Mouse (Mus musculus): Measurements from ENCODE around the gene Slc25a28. TPM values are rescaled to one million over a fixed set of nuclear protein-coding genes. Genes with fewer than 3 reads are reported as not detected.
A peak's percentile ranks its signal among the peaks of the same experiment; 100 is the strongest.

Slc25a28 gene
- polyA plus RNA-seq (2012; rRNA removed), result 106 and 113 TPM in 2 replicates

- TF ChIP-seq POLR2A (IDR thresholded peaks at IDR 0.05; ENCODE audit: extremely low read depth, insufficient read depth, low read length), result peak; percentile 90
- peak; percentile 25; the same call in 1 of the 2 replicates for TF ChIP-seq CTCF (IDR thresholded peaks at IDR 0.05; ENCODE audit: extremely low read depth, insufficient read depth, low read length)
- Histone ChIP-seq H3K4me3 (ENCODE audit: insufficient read depth, low read length) (peak within 1 kb of the TSS; percentile 74), H3K27ac (ENCODE audit: insufficient read depth, low read length) (peak within 1 kb of the TSS; percentile 83), H3K4me1 (ENCODE audit: control insufficient read depth, insufficient read depth, low read length) (peaks cover 3% of the 10 kb centered on the region; the same call in 1 of the 2 replicates)
Observed at GRCm38 (mm10) chr19:43674730-43675524, at the start of gene Slc25a28. Slc25a28 (minus strand) TSS chr19:43674881.

GRCm38 (mm10) chr19:43724194-43724593 is 49.5 kb upstream of the Slc25a28 start:
- no peak for TF ChIP-seq CTCF (IDR thresholded peaks at IDR 0.05; ENCODE audit: extremely low read depth, insufficient read depth, low read length)
- no peak for TF ChIP-seq POLR2A (IDR thresholded peaks at IDR 0.05; ENCODE audit: extremely low read depth, insufficient read depth, low read length)
- no peak overlapping the region for H3K27ac ChIP-seq (ENCODE audit: insufficient read depth, low read length)
- peaks cover 2% of the 10 kb centered on the region; the same call in 1 of the 2 replicates for H3K4me1 ChIP-seq (ENCODE audit: control insufficient read depth, insufficient read depth, low read length)
- H3K4me3 ChIP-seq (ENCODE audit: insufficient read depth, low read length), result no peak overlapping the region

- no peak overlapping the region for H3K27ac ChIP-seq (ENCODE audit: insufficient read depth, low read length)
- peaks cover 2% of the 10 kb centered on the region; the same call in 1 of the 2 replicates for H3K4me1 ChIP-seq (ENCODE audit: control insufficient read depth, insufficient read depth, low read length)
- H3K4me3 ChIP-seq (ENCODE audit: insufficient read depth, low read length), result no peak overlapping the region
- TF ChIP-seq CTCF (IDR thresholded peaks at IDR 0.05; ENCODE audit: extremely low read depth, insufficient read depth, low read length), result no peak
- no peak for TF ChIP-seq POLR2A (IDR thresholded peaks at IDR 0.05; ENCODE audit: extremely low read depth, insufficient read depth, low read length)
Observed at GRCm38 (mm10) chr19:43723501-43723900, 48.8 kb upstream of the Slc25a28 start.

GRCm38 (mm10) chr19:43722891-43723290 is 48.2 kb upstream of the Slc25a28 start:
- H3K27ac ChIP-seq (ENCODE audit: insufficient read depth, low read length), result no peak overlapping the region
- H3K4me1 ChIP-seq (ENCODE audit: control insufficient read depth, insufficient read depth, low read length), result peaks cover 2% of the 10 kb centered on the region; the same call in 1 of the 2 replicates
- TF ChIP-seq POLR2A (IDR thresholded peaks at IDR 0.05; ENCODE audit: extremely low read depth, insufficient read depth, low read length), result no peak
- TF ChIP-seq CTCF (IDR thresholded peaks at IDR 0.05; ENCODE audit: extremely low read depth, insufficient read depth, low read length), result no peak
- no peak overlapping the region for H3K4me3 ChIP-seq (ENCODE audit: insufficient read depth, low read length)

GRCm38 (mm10) chr19:43720061-43720460 is 45.4 kb upstream of the Slc25a28 start:
- Histone ChIP-seq H3K4me1 (ENCODE audit: control insufficient read depth, insufficient read depth, low read length) (peaks cover 2% of the 10 kb centered on the region; the same call in 1 of the 2 replicates), H3K4me3 (ENCODE audit: insufficient read depth, low read length) (no peak overlapping the region), H3K27ac (ENCODE audit: insufficient read depth, low read length) (no peak overlapping the region)
- TF ChIP-seq CTCF (IDR thresholded peaks at IDR 0.05; ENCODE audit: extremely low read depth, insufficient read depth, low read length) (no peak), POLR2A (IDR thresholded peaks at IDR 0.05; ENCODE audit: extremely low read depth, insufficient read depth, low read length) (no peak)

- Histone ChIP-seq H3K4me3 (ENCODE audit: insufficient read depth, low read length) (no peak overlapping the region), H3K4me1 (ENCODE audit: control insufficient read depth, insufficient read depth, low read length) (no peaks in the 10 kb centered on the region), H3K27ac (ENCODE audit: insufficient read depth, low read length) (no peak overlapping the region)
- no peak for TF ChIP-seq CTCF (IDR thresholded peaks at IDR 0.05; ENCODE audit: extremely low read depth, insufficient read depth, low read length)
- TF ChIP-seq POLR2A (IDR thresholded peaks at IDR 0.05; ENCODE audit: extremely low read depth, insufficient read depth, low read length), result no peak
Observed at GRCm38 (mm10) chr19:43711971-43712370, 37.3 kb upstream of the Slc25a28 start.

GRCm38 (mm10) chr19:43711159-43711916 is 36.7 kb upstream of the Slc25a28 start:
- H3K27ac ChIP-seq (ENCODE audit: insufficient read depth, low read length), result no peak overlapping the region
- no peaks in the 10 kb centered on the region for H3K4me1 ChIP-seq (ENCODE audit: control insufficient read depth, insufficient read depth, low read length)
- no peak overlapping the region for H3K4me3 ChIP-seq (ENCODE audit: insufficient read depth, low read length)
- TF ChIP-seq CTCF (IDR thresholded peaks at IDR 0.05; ENCODE audit: extremely low read depth, insufficient read depth, low read length) (no peak), POLR2A (IDR thresholded peaks at IDR 0.05; ENCODE audit: extremely low read depth, insufficient read depth, low read length) (no peak)

GRCm38 (mm10) chr19:43709317-43709716 is 34.6 kb upstream of the Slc25a28 start:
- no peak overlapping the region for H3K4me3 ChIP-seq (ENCODE audit: insufficient read depth, low read length)
- no peak for TF ChIP-seq CTCF (IDR thresholded peaks at IDR 0.05; ENCODE audit: extremely low read depth, insufficient read depth, low read length)
- no peak for TF ChIP-seq POLR2A (IDR thresholded peaks at IDR 0.05; ENCODE audit: extremely low read depth, insufficient read depth, low read length)
- no peaks in the 10 kb centered on the region for H3K4me1 ChIP-seq (ENCODE audit: control insufficient read depth, insufficient read depth, low read length)
- H3K27ac ChIP-seq (ENCODE audit: insufficient read depth, low read length), result no peak overlapping the region

- no peak for TF ChIP-seq POLR2A (IDR thresholded peaks at IDR 0.05; ENCODE audit: extremely low read depth, insufficient read depth, low read length)
- no peak for TF ChIP-seq CTCF (IDR thresholded peaks at IDR 0.05; ENCODE audit: extremely low read depth, insufficient read depth, low read length)
- H3K27ac ChIP-seq (ENCODE audit: insufficient read depth, low read length), result no peak overlapping the region
- H3K4me3 ChIP-seq (ENCODE audit: insufficient read depth, low read length), result no peak overlapping the region
- no peaks in the 10 kb centered on the region for H3K4me1 ChIP-seq (ENCODE audit: control insufficient read depth, insufficient read depth, low read length)
Observed at GRCm38 (mm10) chr19:43708206-43708605, 33.5 kb upstream of the Slc25a28 start.
